Mouse (Mus musculus) liver, adult 2 months (tissue): ENCODE data around the gene Nadk. TPM values are rescaled to one million over a fixed set of nuclear protein-coding genes. Genes with fewer than 3 reads are reported as not detected.

Experiments
- DNase-seq: peaks from one replicate; pipeline ENCODE4 v3.0.0-alpha.2; 2011; ENCODE audit warnings: low read depth, low spot score; ENCODE audit errors: extremely low read depth
- H3K27ac ChIP-seq: fragments of 200-500 bp; replicated peaks from 2 replicates; pipeline ENCODE4 v1.5.1; 2012; ENCODE audit warnings: low read depth, mild to moderate bottlenecking, control low read depth, inconsistent platforms, low read length; ENCODE audit not compliant: insufficient read depth
- H3K27me3 ChIP-seq: fragments of 200-500 bp; 2 replicates; pipeline ENCODE4 v1.6.1; 2012; ENCODE audit warnings: mild to moderate bottlenecking, moderate library complexity, low read length, inconsistent platforms; ENCODE audit not compliant: control insufficient read depth, insufficient read depth
- H3K36me3 ChIP-seq: fragments of 200-500 bp; 2 replicates; pipeline ENCODE4 v1.6.1; 2012; ENCODE audit warnings: low read length, inconsistent platforms; ENCODE audit not compliant: control insufficient read depth, insufficient read depth
- H3K4me1 ChIP-seq: fragments of 200-500 bp; 2 replicates; pipeline ENCODE4 v1.6.1; 2011; ENCODE audit warnings: low read length; ENCODE audit not compliant: control insufficient read depth, insufficient read depth
- H3K4me3 ChIP-seq: fragments of 200-500 bp; 2 replicates; pipeline ENCODE4 v1.5.1; 2011; ENCODE audit warnings: low read depth, mild to moderate bottlenecking, control low read depth, low read length, moderate library complexity; ENCODE audit not compliant: insufficient read depth
- H3K79me2 ChIP-seq: fragments of 200-500 bp; 2 replicates; pipeline ENCODE4 v1.6.1; 2012; ENCODE audit warnings: inconsistent platforms, mild to moderate bottlenecking, low read length, moderate library complexity; ENCODE audit not compliant: control insufficient read depth, insufficient read depth
- H3K9ac ChIP-seq: fragments of 200-500 bp; 2 replicates; pipeline ENCODE4 v1.6.1; 2012; ENCODE audit warnings: low read depth, mild to moderate bottlenecking, control low read depth, inconsistent platforms, low read length
- CTCF ChIP-seq: fragments of 200-500 bp; IDR thresholded peaks from 2 replicates; pipeline ENCODE4 v1.5.1; 2011; ENCODE audit warnings: low read depth, low read length, control low read depth
- POLR2A ChIP-seq: fragments of 200-500 bp; IDR thresholded peaks from 2 replicates; pipeline ENCODE4 v1.6.1; 2011; ENCODE audit warnings: low read length, control low read depth; ENCODE audit not compliant: insufficient read depth; ENCODE audit errors: extremely low read depth
- WGBS: fragments of 180-500 bp; shearing (Covaris S2); methylation state at CpG from one replicate; pipeline ENCODE4 v1.1.7; 2018; 5-methylcytosine and 5-hydroxymethylcytosine counted together
- polyA plus RNA-seq: library from polyadenylated mRNA; depleted of rRNA; stranded (reverse); fragments of >200 nt; gene quantifications from 2 replicates; pipeline ENCODE4 v1.2.3, GENCODE M21; 2012
- total RNA-seq: library from RNA; depleted of rRNA; stranded (reverse); fragments of >200 nt; gene quantifications from 2 replicates; pipeline ENCODE4 v1.2.3, GENCODE M21; 2014

Gene Nadk
- total and polyA plus RNA-seq, 2 experiments = 163 to 196 TPM

- Histone ChIP-seq H3K36me3 (peaks cover 11% of the 10 kb centered on the region), H3K4me1 (peaks cover 36% of the 10 kb centered on the region), H3K4me3 (no peak overlapping the region), H3K9ac (no peak overlapping the region), H3K79me2 (peaks cover under 1% of the 10 kb centered on the region; the same call in 1 of the 2 replicates), H3K27me3 (no peaks in the 10 kb centered on the region), H3K27ac (0 out of 2 replicates have a peak overlapping the region, but pooled peaks have one; percentile 20)
- WGBS = 66% methylated on average over 6 of the region's 6 CpGs
- DNase-seq = no peak
- no peak for TF ChIP-seq POLR2A
- no peak for TF ChIP-seq CTCF
Observed at GRCm38 (mm10) chr4:155559454-155559853, 2.7 kb upstream of the Nadk start.

GRCm38 (mm10) chr4:155560932-155561331, 1.2 kb upstream of the Nadk start:
- DNase-seq = peak; percentile 82

GRCm38 (mm10) chr4:155562725-155563399, 684 bp downstream of the Nadk start:
- TF ChIP-seq CTCF (no peak), POLR2A (no peak)
- Histone ChIP-seq H3K27me3 (no peaks in the 10 kb centered on the region), H3K27ac (peak overlapping the region; percentile 65), H3K4me3 (peak overlapping the region; percentile 38; the same call in 1 of the 2 replicates), H3K9ac (peak overlapping the region; percentile 43), H3K79me2 (peaks cover 7% of the 10 kb centered on the region; the same call in 1 of the 2 replicates), H3K4me1 (peaks cover 50% of the 10 kb centered on the region), H3K36me3 (peaks cover 2% of the 10 kb centered on the region; the same call in 1 of the 2 replicates)
- DNase-seq = peak; percentile 62
- 3% methylated on average over 17 of the region's 19 CpGs for WGBS

More at GRCm38 (mm10) chr4:155560932-155561331, 1.2 kb upstream of the Nadk start:
- Histone ChIP-seq H3K4me1 (peaks cover 41% of the 10 kb centered on the region), H3K27ac (peak overlapping the region; percentile 71), H3K9ac (peak overlapping the region; percentile 43; the same call in 1 of the 2 replicates), H3K27me3 (no peaks in the 10 kb centered on the region), H3K79me2 (peaks cover 7% of the 10 kb centered on the region; the same call in 1 of the 2 replicates), H3K4me3 (no peak overlapping the region), H3K36me3 (peaks cover 4% of the 10 kb centered on the region)
- TF ChIP-seq CTCF (no peak), POLR2A (no peak)
- WGBS = 21% methylated on average over 2 of the region's 2 CpGs

- Histone ChIP-seq H3K4me1 (peaks cover 50% of the 10 kb centered on the region), H3K4me3 (peak overlapping the region; percentile 85), H3K27me3 (no peaks in the 10 kb centered on the region), H3K79me2 (peaks cover 9% of the 10 kb centered on the region), H3K9ac (peak overlapping the region; percentile 98), H3K36me3 (peaks cover under 1% of the 10 kb centered on the region; the same call in 1 of the 2 replicates), H3K27ac (peak overlapping the region; percentile 96)
- TF ChIP-seq POLR2A (peak; percentile 94), CTCF (peak; percentile 62)
- under 1% methylated on average over 69 of the region's 69 CpGs for WGBS
- peak; percentile 97 for DNase-seq
Observed at GRCm38 (mm10) chr4:155563400-155564231, 1.4 kb downstream of the Nadk start.

GRCm38 (mm10) chr4:155564315-155565069, 2.3 kb downstream of the Nadk start:
- peaks cover 15% of the 10 kb centered on the region for H3K79me2 ChIP-seq
- TF ChIP-seq CTCF = no peak
- TF ChIP-seq POLR2A = no peak
- peak overlapping the region; percentile 85 for H3K4me3 ChIP-seq
- peak overlapping the region; percentile 96 for H3K27ac ChIP-seq
- peaks cover 53% of the 10 kb centered on the region for H3K4me1 ChIP-seq
- H3K27me3 ChIP-seq = no peaks in the 10 kb centered on the region
- H3K9ac ChIP-seq = peak overlapping the region; percentile 98
- peak; percentile 77 for DNase-seq
- no peaks in the 10 kb centered on the region for H3K36me3 ChIP-seq
- WGBS = 4% methylated on average over 20 of the region's 20 CpGs
